Mouse (Mus musculus): Measurements from ENCODE around the gene Rps8. TPM values are rescaled to one million over a fixed set of nuclear protein-coding genes. Genes with fewer than 3 reads are reported as not detected.

The Rps8 gene
- total and polyA plus RNA-seq, 3 experiments: 1,480 to 5,379 (median 2,191) TPM

DNA sequence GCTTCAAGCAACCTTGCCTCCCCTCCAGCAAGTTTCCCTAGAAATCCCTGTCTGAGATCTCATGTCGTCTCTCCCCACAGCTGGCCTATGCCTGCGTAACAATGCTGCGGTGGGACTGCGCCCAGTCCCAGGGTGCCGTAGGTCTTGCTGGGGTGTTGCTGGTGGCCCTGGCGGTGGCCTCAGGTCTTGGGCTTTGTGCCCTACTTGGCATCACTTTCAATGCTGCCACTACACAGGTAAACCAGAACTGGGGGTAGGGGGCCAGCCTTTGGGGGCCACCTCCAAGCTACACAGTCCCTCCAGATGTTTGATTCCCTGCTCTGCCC lies 47.6 kb downstream of the Rps8 start:
- Histone ChIP-seq H3K4me3 (replicated peaks in 1 of 3; ENCODE audit: low read depth in 2 of 3, low read length in 2 of 3, poor library complexity in 1 of 3) (no peak overlapping the region), H3K4me1 (ENCODE audit: control insufficient read depth in 1 of 2, insufficient read depth in 2 of 2) (peaks cover 0 to 11% of the 10 kb centered on the region in 2 experiments; a peak in 2 of 4 replicates), H3K9ac (ENCODE audit: insufficient read depth, low read depth) (no peak overlapping the region), H3K9me3 (replicated peaks; ENCODE audit: low read length) (no peaks in the 10 kb centered on the region), H3K79me2 (replicated peaks; ENCODE audit: control insufficient read depth, extremely low read depth, insufficient read depth, poor library complexity, severe bottlenecking) (no peaks in the 10 kb centered on the region), H3K36me3 (replicated peaks in 1 of 2; ENCODE audit: control insufficient read depth in 1 of 2, insufficient read depth in 1 of 2, low read length in 1 of 2) (no peaks in the 10 kb centered on the region), H3K27me3 (replicated peaks) (no peaks in the 10 kb centered on the region), H3K4me2 (ENCODE audit: insufficient read depth, low read depth, poor library complexity, severe bottlenecking) (no peak overlapping the region), H3K27ac (ENCODE audit: insufficient read depth, low read depth) (no peak overlapping the region)
- in situ Hi-C loops (cut with MboI; ENCODE audit: low pct_ligation_motif_present, low pct_unique_long_range_greater_than_20kb, low sequenced_read_pairs) (no loop called here), dilution Hi-C loops (cut with MboI; ENCODE audit: extremely low pct_ligation_motif_present, extremely low pct_unique_long_range_greater_than_20kb, low sequenced_read_pairs) (no loop called here)
- no peak for TF ChIP-seq MEF2A (IDR thresholded peaks at IDR 0.05; ENCODE audit: borderline replicate concordance, low read depth, low read length)
- TF ChIP-seq E2F4 (IDR thresholded peaks at IDR 0.05; ENCODE audit: insufficient replicate concordance, low read depth, low read length): no peak
- TF ChIP-seq MAFK (IDR thresholded peaks at IDR 0.05; ENCODE audit: insufficient replicate concordance, low read length): no peak
- TF ChIP-seq ZMIZ1 (IDR thresholded peaks at IDR 0.05; ENCODE audit: low read depth, low read length): no peak
- TF ChIP-seq MYC (IDR thresholded peaks at IDR 0.05; ENCODE audit: low read depth, low read length): no peak
- DNase-seq (ENCODE audit: extremely low read depth): no peak

DNA sequence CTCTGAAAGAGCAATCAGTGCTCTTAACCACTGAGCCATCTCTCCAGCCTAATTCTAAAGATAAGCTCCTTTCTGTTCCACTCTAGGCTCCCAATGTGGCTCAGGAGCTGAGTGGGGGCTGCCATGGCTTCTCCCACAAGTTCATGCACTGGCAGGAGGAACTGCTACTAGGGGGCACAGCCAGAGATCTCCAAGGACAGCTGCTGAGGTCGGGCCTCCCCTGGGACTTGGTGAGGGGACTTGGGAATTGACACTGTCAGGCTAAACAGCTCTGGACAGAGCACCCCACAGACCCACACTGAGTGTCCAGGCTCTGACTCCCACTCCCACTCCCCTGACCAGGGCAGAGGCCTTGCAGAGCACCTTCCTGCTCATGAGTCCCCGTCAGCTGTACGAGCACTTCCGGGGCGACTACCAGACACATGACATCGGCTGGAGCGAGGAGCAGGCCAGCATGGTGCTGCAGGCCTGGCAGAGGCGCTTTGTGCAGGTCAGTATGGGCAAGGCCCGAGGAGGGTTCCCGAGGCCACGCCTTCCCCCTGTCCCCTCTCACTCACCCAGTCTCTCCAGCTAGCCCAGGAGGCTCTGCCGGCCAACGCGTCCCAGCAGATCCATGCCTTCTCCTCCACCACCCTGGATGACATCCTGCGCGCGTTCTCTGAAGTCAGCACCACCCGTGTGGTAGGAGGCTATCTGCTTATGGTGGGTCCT lies 48.1 kb downstream of the Rps8 start:
- Histone ChIP-seq H3K4me2 (ENCODE audit: insufficient read depth, low read depth, poor library complexity, severe bottlenecking) (no peak overlapping the region), H3K9me3 (replicated peaks; ENCODE audit: low read length) (no peaks in the 10 kb centered on the region), H3K4me1 (ENCODE audit: control insufficient read depth in 1 of 2, insufficient read depth in 2 of 2) (peaks cover 0 to 11% of the 10 kb centered on the region in 2 experiments; a peak in 2 of 4 replicates), H3K79me2 (replicated peaks; ENCODE audit: control insufficient read depth, extremely low read depth, insufficient read depth, poor library complexity, severe bottlenecking) (no peaks in the 10 kb centered on the region), H3K4me3 (replicated peaks in 1 of 3; ENCODE audit: low read depth in 2 of 3, low read length in 2 of 3, poor library complexity in 1 of 3) (no peak overlapping the region), H3K27me3 (replicated peaks) (no peaks in the 10 kb centered on the region), H3K27ac (ENCODE audit: insufficient read depth, low read depth) (no peak overlapping the region), H3K36me3 (replicated peaks in 1 of 2; ENCODE audit: control insufficient read depth in 1 of 2, insufficient read depth in 1 of 2, low read length in 1 of 2) (no peaks in the 10 kb centered on the region), H3K9ac (ENCODE audit: insufficient read depth, low read depth) (no peak overlapping the region)
- no peak for DNase-seq (ENCODE audit: extremely low read depth)
- no peak for TF ChIP-seq TCF12 (IDR thresholded peaks at IDR 0.05; ENCODE audit: low read depth, low read length)
- no peak for TF ChIP-seq KAT2A (IDR thresholded peaks at IDR 0.05; ENCODE audit: insufficient replicate concordance, low read length)
- TF ChIP-seq TBP (conservative IDR thresholded peaks at IDR 0.05; ENCODE audit: low read depth, low read length): no peak
- no peak for TF ChIP-seq MYC (IDR thresholded peaks at IDR 0.05; ENCODE audit: low read depth, low read length)
- TF ChIP-seq SMC3 (IDR thresholded peaks at IDR 0.05; ENCODE audit: low read depth, low read length): no peak
- TF ChIP-seq ELF1 (IDR thresholded peaks at IDR 0.05; ENCODE audit: low read depth, low read length): no peak
- no peak for TF ChIP-seq PAX5 (IDR thresholded peaks at IDR 0.05; ENCODE audit: low read length)
- TF ChIP-seq POLR2A (IDR thresholded peaks at IDR 0.05; ENCODE audit: low read depth, low read length): no peak
- no peak for TF ChIP-seq CHD2 (IDR thresholded peaks at IDR 0.05; ENCODE audit: low read length)
- TF ChIP-seq JUND (conservative IDR thresholded peaks at IDR 0.05; ENCODE audit: low read depth, low read length): no peak
- in situ Hi-C loops (cut with MboI; ENCODE audit: low pct_ligation_motif_present, low pct_unique_long_range_greater_than_20kb, low sequenced_read_pairs) (no loop called here), dilution Hi-C loops (cut with MboI; ENCODE audit: extremely low pct_ligation_motif_present, extremely low pct_unique_long_range_greater_than_20kb, low sequenced_read_pairs) (no loop called here)

DNA sequence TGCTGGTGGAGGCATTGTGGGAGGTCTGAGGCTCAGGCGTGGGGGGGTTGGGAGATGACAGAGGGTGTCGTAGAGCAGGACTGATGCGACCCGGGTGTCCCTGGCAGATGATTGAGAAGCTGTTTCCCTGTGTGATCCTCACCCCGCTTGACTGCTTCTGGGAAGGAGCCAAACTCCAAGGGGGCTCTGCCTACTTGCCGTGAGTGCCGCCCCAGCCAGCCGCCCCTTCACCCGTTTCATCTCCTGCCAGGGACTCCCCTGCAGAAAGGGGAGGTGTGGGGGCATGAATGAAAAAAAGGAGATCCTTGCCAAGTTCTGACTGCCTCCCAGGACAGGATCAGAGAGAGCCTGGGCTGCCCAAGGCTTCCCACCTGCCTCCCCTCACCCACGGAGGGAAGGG lies 50.9 kb downstream of the Rps8 start:
- in situ Hi-C loops (cut with MboI; ENCODE audit: low pct_ligation_motif_present, low pct_unique_long_range_greater_than_20kb, low sequenced_read_pairs): no loop called here
- H3K36me3 ChIP-seq (replicated peaks in 1 of 2; ENCODE audit: control insufficient read depth in 1 of 2, insufficient read depth in 1 of 2, low read length in 1 of 2): no peaks in the 10 kb centered on the region
- DNase-seq (ENCODE audit: extremely low read depth): no peak
- H3K9ac ChIP-seq (ENCODE audit: insufficient read depth, low read depth): no peak overlapping the region
- H3K9me3 ChIP-seq (replicated peaks; ENCODE audit: low read length): no peaks in the 10 kb centered on the region
- H3K4me3 ChIP-seq (replicated peaks in 1 of 3; ENCODE audit: low read depth in 2 of 3, low read length in 2 of 3, poor library complexity in 1 of 3): no peak overlapping the region
- H3K27me3 ChIP-seq (replicated peaks): no peaks in the 10 kb centered on the region
- peaks cover 0 to 9% of the 10 kb centered on the region in 2 experiments; a peak in 2 of 4 replicates for H3K4me1 ChIP-seq (ENCODE audit: control insufficient read depth in 1 of 2, insufficient read depth in 2 of 2)
- dilution Hi-C loops (cut with MboI; ENCODE audit: extremely low pct_ligation_motif_present, extremely low pct_unique_long_range_greater_than_20kb, low sequenced_read_pairs): no loop called here
- H3K4me2 ChIP-seq (ENCODE audit: insufficient read depth, low read depth, poor library complexity, severe bottlenecking): no peak overlapping the region
- H3K27ac ChIP-seq (ENCODE audit: insufficient read depth, low read depth): no peak overlapping the region
- H3K79me2 ChIP-seq (replicated peaks; ENCODE audit: control insufficient read depth, extremely low read depth, insufficient read depth, poor library complexity, severe bottlenecking): no peaks in the 10 kb centered on the region
- TF ChIP-seq UBTF (IDR thresholded peaks at IDR 0.05; ENCODE audit: low read depth, low read length) (no peak), KAT2A (IDR thresholded peaks at IDR 0.05; ENCODE audit: insufficient replicate concordance, low read length) (no peak), NRF1 (IDR thresholded peaks at IDR 0.05; ENCODE audit: low read depth, low read length) (no peak), ZKSCAN1 (IDR thresholded peaks at IDR 0.05; ENCODE audit: borderline replicate concordance, low read depth, low read length) (no peak), ZNF384 (IDR thresholded peaks at IDR 0.05; ENCODE audit: low read depth, low read length) (no peak), MAFK (IDR thresholded peaks at IDR 0.05; ENCODE audit: insufficient replicate concordance, low read length) (no peak), EP300 (IDR thresholded peaks at IDR 0.05; ENCODE audit: low read length) (no peak), POLR2AphosphoS2 (IDR thresholded peaks at IDR 0.05; ENCODE audit: low read depth, low read length) (no peak), HCFC1 (IDR thresholded peaks at IDR 0.05; ENCODE audit: low read depth, low read length) (no peak), USF1 (IDR thresholded peaks at IDR 0.05; ENCODE audit: low read depth, low read length) (no peak), IRF4 (IDR thresholded peaks at IDR 0.05; ENCODE audit: low read depth, low read length) (no peak), CTCF (conservative IDR thresholded peaks at IDR 0.05 in 1 of 2, IDR thresholded peaks at IDR 0.05 in 1 of 2; ENCODE audit: low read depth in 2 of 2, low read length in 2 of 2) (no peak), ELF1 (IDR thresholded peaks at IDR 0.05; ENCODE audit: low read depth, low read length) (no peak), ZC3H11A (IDR thresholded peaks at IDR 0.05; ENCODE audit: low read depth, low read length) (no peak), TCF12 (IDR thresholded peaks at IDR 0.05; ENCODE audit: low read depth, low read length) (no peak), SIN3A (IDR thresholded peaks at IDR 0.05; ENCODE audit: low read length) (no peak), PAX5 (IDR thresholded peaks at IDR 0.05; ENCODE audit: low read length) (no peak)
